Mouse (Mus musculus) E14TG2a.4 (cell line): ENCODE data around the gene Pigr.

Experiments used
- H3K27me3 ChIP-seq: 2 replicates; pipeline ENCODE4 v1.6.1; 2014; ENCODE audit warnings: low read length, control low read depth; ENCODE audit not compliant: insufficient read depth
- H3K36me3 ChIP-seq: 2 replicates; pipeline ENCODE4 v1.6.1; 2014; ENCODE audit warnings: low read length, control low read depth; ENCODE audit not compliant: insufficient read depth
- H3K4me1 ChIP-seq: replicated peaks from 2 replicates; pipeline ENCODE4 v1.6.1; 2014; ENCODE audit warnings: low read depth, low read length, control low read depth
- H3K4me3 ChIP-seq: replicated peaks from 2 replicates; pipeline ENCODE4 v1.5.1; 2014; ENCODE audit warnings: mild to moderate bottlenecking, low read length
- H3K9me3 ChIP-seq: 2 replicates; pipeline ENCODE4 v1.6.1; 2014; ENCODE audit warnings: low read length, control low read depth
- CTCF ChIP-seq: conservative IDR thresholded peaks from 2 replicates; pipeline ENCODE4 v1.5.1; 2014; ENCODE audit warnings: low read length
- NANOG ChIP-seq: IDR thresholded peaks from 2 replicates; pipeline ENCODE4 v1.6.1; 2014; ENCODE audit warnings: borderline replicate concordance, low read length, mixed read lengths
- POU5F1 ChIP-seq: IDR thresholded peaks from 2 replicates; pipeline ENCODE4 v1.6.1; 2014; ENCODE audit warnings: low read length, borderline replicate concordance

The Pigr gene

DNA sequence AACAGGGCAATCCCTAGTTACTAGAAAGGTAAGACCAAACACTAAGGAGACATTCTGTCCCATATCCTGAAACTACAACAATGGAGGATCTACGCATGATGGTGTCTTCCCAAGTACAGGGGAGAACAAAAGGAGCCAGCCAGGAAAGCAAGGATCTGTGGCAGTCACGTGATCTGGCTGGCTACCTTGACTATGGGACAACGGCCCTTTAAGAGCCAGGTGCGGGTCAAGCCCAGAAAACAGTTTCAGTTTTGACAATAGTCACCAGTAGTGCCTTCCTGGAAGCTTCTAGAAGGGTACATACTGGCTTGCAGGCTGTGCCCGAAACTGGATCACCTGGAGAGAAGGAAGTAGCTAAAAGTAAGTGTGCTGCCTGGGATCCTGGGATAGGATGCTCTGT is at the start of gene Pigr:
TSS of gene Pigr (plus strand) at position 237 of the 400 bp plus-strand sequence.
- TF ChIP-seq CTCF, result no peak
- TF ChIP-seq NANOG, result no peak
- no peak for TF ChIP-seq POU5F1
- Histone ChIP-seq H3K9me3 (no peaks in the 10 kb centered on the region), H3K4me1 (no peaks in the 10 kb centered on the region), H3K4me3 (no peak within 1 kb of the TSS), H3K36me3 (no peaks in the 10 kb centered on the region), H3K27me3 (no peaks in the 10 kb centered on the region)

DNA sequence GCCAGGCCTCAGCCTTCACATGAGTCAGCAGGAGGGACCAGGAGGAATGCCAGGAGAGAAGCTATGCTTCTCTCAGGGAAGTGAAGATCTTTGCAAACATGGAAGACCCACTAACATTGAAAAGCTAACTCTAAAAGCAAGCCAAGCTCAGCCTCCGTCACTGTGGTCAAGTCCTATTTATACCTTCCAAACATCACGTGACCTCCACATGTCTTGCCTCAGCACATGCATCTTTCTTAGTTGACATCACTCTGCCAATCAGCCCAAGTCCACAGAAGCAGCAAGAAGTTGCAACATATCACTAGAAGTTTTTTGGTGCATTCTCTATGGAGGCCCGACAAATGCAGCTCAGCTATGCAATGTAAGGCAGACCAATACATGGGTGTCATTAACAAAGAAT is 46.6 kb upstream of the Pigr start:
- Histone ChIP-seq H3K27me3 (no peaks in the 10 kb centered on the region), H3K4me3 (no peak overlapping the region), H3K4me1 (peaks cover 13% of the 10 kb centered on the region), H3K36me3 (no peaks in the 10 kb centered on the region), H3K9me3 (peaks cover 5% of the 10 kb centered on the region; the same call in 1 of the 2 replicates)
- TF ChIP-seq POU5F1, result no peak
- no peak for TF ChIP-seq CTCF
- no peak for TF ChIP-seq NANOG

DNA sequence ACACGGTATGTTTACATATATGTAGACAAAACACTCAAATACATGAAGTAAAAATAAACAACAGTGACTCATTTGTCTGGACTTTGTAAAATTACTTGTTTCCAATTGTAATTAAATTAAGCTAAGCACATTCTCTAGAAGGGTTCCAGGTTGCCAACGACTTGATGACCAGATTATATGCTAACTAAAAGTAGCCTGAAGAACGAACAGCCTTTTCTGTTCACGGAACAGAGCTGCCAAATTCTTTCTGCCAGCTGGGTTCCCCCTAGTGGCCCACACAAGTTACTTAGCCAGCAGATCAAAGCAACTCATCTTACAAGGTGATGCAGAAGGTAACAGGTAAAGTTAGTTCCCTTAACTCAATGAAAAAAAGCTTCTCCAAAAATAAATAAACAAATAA is 42.4 kb upstream of the Pigr start:
- Histone ChIP-seq H3K4me1 (peaks cover 2% of the 10 kb centered on the region; the same call in 1 of the 2 replicates), H3K4me3 (no peak overlapping the region), H3K27me3 (no peaks in the 10 kb centered on the region), H3K9me3 (no peaks in the 10 kb centered on the region), H3K36me3 (no peaks in the 10 kb centered on the region)
- no peak for TF ChIP-seq POU5F1
- peak; percentile 35 for TF ChIP-seq CTCF
- no peak for TF ChIP-seq NANOG

DNA sequence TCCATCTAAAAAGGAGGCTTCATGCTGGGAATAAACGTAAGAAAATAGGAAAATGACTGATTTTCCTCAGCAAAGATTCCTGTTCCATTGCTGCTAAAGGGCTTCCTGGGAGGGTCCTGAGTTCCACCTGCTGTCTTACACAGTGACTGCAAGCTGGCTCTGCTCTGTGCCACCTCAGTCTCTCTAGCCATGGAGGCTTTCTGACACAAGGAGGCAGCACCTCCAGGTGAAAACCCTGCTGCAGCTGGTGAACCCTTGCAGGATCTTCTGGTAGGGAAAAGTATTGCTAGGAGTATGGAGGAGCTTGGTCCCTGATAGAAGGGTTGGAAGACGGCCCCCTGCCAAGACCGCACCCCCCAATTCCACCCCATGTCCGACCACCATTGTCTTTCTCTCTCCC is 39.5 kb upstream of the Pigr start:
- Histone ChIP-seq H3K36me3 (no peaks in the 10 kb centered on the region), H3K27me3 (no peaks in the 10 kb centered on the region), H3K4me3 (no peak overlapping the region), H3K4me1 (no peaks in the 10 kb centered on the region), H3K9me3 (peaks cover 2% of the 10 kb centered on the region; the same call in 1 of the 2 replicates)
- TF ChIP-seq POU5F1, result no peak
- TF ChIP-seq CTCF, result peak; percentile 24; the same call in 1 of the 2 replicates

DNA sequence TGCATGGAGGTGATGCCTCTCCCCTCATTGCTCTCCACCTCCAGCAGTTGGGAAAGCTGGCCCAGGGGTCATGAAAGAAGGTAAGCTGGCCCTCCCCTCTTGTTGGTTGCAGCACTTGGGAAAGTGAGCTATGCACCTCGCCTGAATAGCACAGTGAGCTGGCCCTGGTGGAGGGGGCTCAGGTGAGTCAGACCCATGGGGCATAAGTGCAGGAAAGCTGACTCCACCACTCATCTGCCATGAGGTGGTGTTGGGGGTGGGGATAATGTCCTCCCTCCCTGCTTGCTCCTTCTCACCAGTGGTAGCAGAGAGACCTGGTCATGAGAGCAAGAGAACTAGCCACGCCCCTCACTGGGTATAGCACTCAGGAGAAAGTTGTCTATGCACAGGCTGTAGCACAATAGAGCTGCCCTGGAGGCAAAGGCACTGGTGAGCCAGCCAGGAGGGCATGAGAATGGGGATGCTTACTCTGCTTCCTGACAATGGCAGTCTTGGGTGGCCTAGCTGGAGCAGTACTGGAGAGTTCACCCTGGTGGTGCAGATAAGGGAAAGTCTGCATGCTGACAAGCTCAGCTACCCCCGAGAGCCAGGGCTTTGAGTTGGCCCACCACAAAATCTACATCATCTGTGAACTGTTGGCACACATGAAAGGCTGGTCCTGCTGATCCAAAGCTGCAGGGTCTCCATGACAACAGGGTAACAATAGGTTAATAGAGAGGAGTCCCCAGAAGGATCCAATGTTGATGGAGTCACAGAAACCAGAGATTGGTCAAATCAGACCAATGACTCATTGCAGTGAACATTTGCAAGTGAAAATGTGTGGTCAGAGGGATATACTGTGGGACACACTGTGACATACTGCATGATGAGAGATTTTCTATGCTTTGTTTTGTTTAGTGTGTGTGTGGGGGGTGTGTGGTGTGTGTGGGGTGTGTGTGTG is 36.7 kb upstream of the Pigr start:
- Histone ChIP-seq H3K4me3 (no peak overlapping the region), H3K4me1 (no peaks in the 10 kb centered on the region), H3K27me3 (no peaks in the 10 kb centered on the region), H3K9me3 (peaks cover 5% of the 10 kb centered on the region; the same call in 1 of the 2 replicates), H3K36me3 (no peaks in the 10 kb centered on the region)
- TF ChIP-seq CTCF, result no peak
- TF ChIP-seq POU5F1, result no peak
- TF ChIP-seq NANOG, result no peak

DNA sequence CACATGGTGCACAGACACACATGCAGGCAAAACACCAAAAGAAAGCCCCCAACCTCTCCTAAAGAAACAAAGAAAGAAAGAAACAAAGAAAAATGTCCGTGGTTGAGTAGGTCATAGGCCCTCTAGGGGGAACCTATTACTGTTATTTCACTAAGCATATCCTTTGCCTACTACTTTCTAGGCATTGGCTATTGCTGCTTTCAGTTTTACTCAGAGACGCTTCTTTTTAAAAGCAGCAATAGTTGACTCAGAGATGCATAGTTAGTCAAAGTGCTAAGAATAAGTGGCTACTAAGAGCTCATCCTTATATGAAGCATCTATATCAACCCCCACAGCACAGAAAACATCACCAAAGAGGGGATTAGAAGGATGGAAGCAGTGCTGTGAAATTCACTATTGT is 31.2 kb upstream of the Pigr start:
- Histone ChIP-seq H3K36me3 (no peaks in the 10 kb centered on the region), H3K4me3 (no peak overlapping the region), H3K9me3 (peaks cover 5% of the 10 kb centered on the region; the same call in 1 of the 2 replicates), H3K4me1 (no peaks in the 10 kb centered on the region), H3K27me3 (no peaks in the 10 kb centered on the region)
- no peak for TF ChIP-seq NANOG
- TF ChIP-seq POU5F1, result no peak

DNA sequence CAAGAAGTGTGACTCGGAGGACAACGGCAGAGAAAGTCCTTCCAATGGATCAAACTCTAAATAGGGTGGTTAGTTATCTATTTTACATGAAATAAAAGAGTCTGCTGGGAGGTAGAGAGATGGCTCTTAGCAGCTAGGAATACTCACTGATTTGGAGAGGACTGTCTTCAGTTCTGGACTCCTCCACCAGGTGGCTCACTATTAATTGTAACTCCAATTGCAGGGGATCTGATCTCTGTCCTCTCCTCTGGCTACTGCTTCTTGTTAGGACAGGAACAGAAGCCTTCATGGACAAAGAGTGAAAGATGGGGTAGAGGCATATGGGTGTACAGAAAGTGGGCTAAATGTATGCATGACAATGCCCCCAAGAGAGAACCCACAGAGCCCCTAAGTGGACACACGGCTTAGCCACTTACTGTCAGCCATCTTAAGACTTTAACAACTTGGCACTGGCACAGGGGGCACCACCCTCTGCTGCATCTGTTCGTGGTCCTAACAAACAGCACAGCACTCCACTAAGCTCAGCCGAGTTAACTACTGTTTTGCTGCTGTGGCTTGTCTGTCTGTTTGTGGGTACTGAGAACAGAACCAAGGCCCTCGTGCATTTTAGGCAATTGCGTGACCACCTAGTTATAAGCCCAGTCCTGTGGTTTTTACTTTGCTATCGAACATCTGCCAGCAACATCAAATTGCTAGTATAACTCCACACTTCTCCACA is 29.4 kb upstream of the Pigr start:
- Histone ChIP-seq H3K36me3 (no peaks in the 10 kb centered on the region), H3K4me3 (no peak overlapping the region), H3K4me1 (no peaks in the 10 kb centered on the region), H3K27me3 (no peaks in the 10 kb centered on the region; the same call in 1 of the 2 replicates), H3K9me3 (peaks cover 1% of the 10 kb centered on the region; the same call in 1 of the 2 replicates)
- TF ChIP-seq CTCF (peak; percentile 71), NANOG (no peak)

DNA sequence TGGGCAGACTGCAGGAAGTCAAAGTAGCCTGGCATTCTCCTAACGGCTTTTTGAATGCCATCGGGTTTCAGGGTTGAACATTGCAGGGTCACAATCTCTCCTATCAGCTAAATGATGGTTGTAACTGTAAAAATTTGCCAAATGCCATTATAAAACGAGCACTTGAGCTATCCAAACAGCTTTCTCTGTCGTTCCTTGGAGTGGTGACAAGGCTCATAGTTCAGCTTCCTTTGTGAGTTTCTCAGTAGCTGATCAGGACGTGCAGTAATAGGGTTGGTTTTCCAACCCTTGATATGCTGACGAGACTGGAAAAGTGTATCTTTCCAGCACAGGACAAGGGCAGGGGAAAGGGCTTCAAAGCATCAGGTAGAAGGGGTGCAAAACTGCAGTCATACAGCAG is 28.4 kb upstream of the Pigr start:
- H3K4me3 ChIP-seq, result no peak overlapping the region
- no peaks in the 10 kb centered on the region for H3K4me1 ChIP-seq
- TF ChIP-seq NANOG, result no peak
- TF ChIP-seq POU5F1, result no peak
- TF ChIP-seq CTCF, result no peak
- H3K36me3 ChIP-seq, result no peaks in the 10 kb centered on the region
- no peaks in the 10 kb centered on the region for H3K9me3 ChIP-seq
- peaks cover 7% of the 10 kb centered on the region for H3K27me3 ChIP-seq
